Mouse (Mus musculus): ENCODE measurements around the gene Tmprss7.

DNA sequence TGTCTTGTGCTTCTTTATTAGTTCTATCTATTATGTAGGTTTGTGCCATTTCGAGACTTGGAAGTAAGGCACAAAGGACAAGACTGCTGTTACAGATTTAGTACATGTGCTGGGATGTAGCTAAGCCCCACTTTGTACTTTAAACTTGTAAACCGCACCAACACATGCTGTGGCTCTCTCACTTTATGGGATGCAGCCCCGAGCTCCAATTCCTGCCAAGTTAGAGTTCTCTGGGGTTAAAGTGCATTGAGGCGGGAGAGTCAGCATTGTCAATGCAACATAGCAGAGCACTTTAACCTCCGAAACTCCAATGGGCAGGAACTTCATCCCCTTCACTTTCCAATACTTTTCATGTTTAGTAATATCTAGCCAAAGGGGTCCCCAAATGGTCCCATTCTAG, 35.7 kb upstream of the Tmprss7 start:
- TF ChIP-seq CTCF (IDR thresholded peaks at IDR 0.05; ENCODE audit: low read depth, low read length) = no peak
- TF ChIP-seq POLR2A (IDR thresholded peaks at IDR 0.05; ENCODE audit: insufficient read depth, low read length) = no peak
- TF ChIP-seq EP300 (IDR thresholded peaks at IDR 0.05; ENCODE audit: insufficient read depth, low read depth, low read length) = no peak
